Mouse (Mus musculus) E14TG2a.4 (cell line): ENCODE measurements around the gene Astn1.

Experiments
- H3K27me3 ChIP-seq: 2 replicates; pipeline ENCODE4 v1.6.1; 2014; ENCODE audit warnings: low read length, control low read depth; ENCODE audit not compliant: insufficient read depth
- H3K36me3 ChIP-seq: 2 replicates; pipeline ENCODE4 v1.6.1; 2014; ENCODE audit warnings: low read length, control low read depth; ENCODE audit not compliant: insufficient read depth
- H3K4me1 ChIP-seq: replicated peaks from 2 replicates; pipeline ENCODE4 v1.6.1; 2014; ENCODE audit warnings: low read depth, low read length, control low read depth
- H3K4me3 ChIP-seq: replicated peaks from 2 replicates; pipeline ENCODE4 v1.5.1; 2014; ENCODE audit warnings: mild to moderate bottlenecking, low read length
- H3K9me3 ChIP-seq: 2 replicates; pipeline ENCODE4 v1.6.1; 2014; ENCODE audit warnings: low read length, control low read depth
- CTCF ChIP-seq: conservative IDR thresholded peaks from 2 replicates; pipeline ENCODE4 v1.5.1; 2014; ENCODE audit warnings: low read length
- NANOG ChIP-seq: IDR thresholded peaks from 2 replicates; pipeline ENCODE4 v1.6.1; 2014; ENCODE audit warnings: borderline replicate concordance, low read length, mixed read lengths
- POU5F1 ChIP-seq: IDR thresholded peaks from 2 replicates; pipeline ENCODE4 v1.6.1; 2014; ENCODE audit warnings: low read length, borderline replicate concordance

The Astn1 gene

GRCm38 (mm10) chr1:158554020-158554505 is 192.0 kb downstream of the Astn1 start:
- no peaks in the 10 kb centered on the region for H3K27me3 ChIP-seq
- no peaks in the 10 kb centered on the region for H3K4me1 ChIP-seq
- no peak for TF ChIP-seq NANOG
- no peak for TF ChIP-seq POU5F1
- TF ChIP-seq CTCF: no peak
- no peaks in the 10 kb centered on the region for H3K9me3 ChIP-seq
- no peaks in the 10 kb centered on the region for H3K36me3 ChIP-seq
- no peak overlapping the region for H3K4me3 ChIP-seq

DNA sequence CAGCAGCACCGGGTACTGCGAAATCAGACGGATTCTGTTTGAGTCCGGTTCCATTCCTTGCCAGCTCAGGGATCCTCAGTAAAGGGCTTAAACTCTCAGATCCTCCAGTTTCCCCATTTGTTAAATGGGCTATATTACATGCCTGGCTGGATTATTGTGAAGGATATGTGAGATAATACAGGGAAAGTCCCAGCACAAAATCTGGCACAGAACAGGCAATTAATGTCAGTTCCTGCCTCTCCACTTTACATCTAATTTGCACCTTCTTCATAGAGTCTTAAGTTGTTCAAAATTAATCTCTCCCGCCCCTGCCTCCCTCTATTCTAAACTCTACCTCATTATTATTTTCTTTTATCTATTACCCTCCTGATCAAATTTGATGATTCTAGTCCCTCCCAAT is 211.1 kb downstream of the Astn1 start:
- no peaks in the 10 kb centered on the region for H3K4me1 ChIP-seq
- no peak for TF ChIP-seq POU5F1
- no peak for TF ChIP-seq NANOG
- no peak for TF ChIP-seq CTCF
- H3K9me3 ChIP-seq: no peaks in the 10 kb centered on the region
- H3K36me3 ChIP-seq: no peaks in the 10 kb centered on the region
- H3K27me3 ChIP-seq: no peaks in the 10 kb centered on the region
- no peak overlapping the region for H3K4me3 ChIP-seq

GRCm38 (mm10) chr1:158573597-158573996 is 211.5 kb downstream of the Astn1 start:
- no peaks in the 10 kb centered on the region for H3K36me3 ChIP-seq
- H3K27me3 ChIP-seq: no peaks in the 10 kb centered on the region
- no peak overlapping the region for H3K4me3 ChIP-seq
- H3K4me1 ChIP-seq: no peaks in the 10 kb centered on the region
- no peak for TF ChIP-seq NANOG
- no peak for TF ChIP-seq CTCF
- no peak for TF ChIP-seq POU5F1
- H3K9me3 ChIP-seq: no peaks in the 10 kb centered on the region

DNA sequence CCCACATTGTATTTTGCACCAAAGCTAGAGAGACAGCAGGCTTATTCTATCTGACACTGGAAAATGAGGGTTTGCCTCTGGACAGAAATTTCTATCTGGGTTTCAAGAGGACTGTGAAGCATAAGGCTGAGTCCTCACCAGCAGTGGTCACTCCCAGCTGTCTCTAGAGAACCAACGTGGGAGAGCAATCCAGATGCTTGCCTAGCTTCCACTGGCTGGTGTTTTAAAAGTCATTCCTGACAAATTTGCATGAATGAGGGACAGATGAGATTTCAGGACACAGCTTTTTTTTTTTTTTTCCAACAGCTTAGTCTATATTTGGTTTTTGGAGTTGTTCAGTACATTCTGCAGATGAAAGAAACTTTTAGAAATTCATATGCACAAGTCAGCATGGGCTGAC is 213.9 kb downstream of the Astn1 start:
- TF ChIP-seq CTCF (no peak), POU5F1 (no peak), NANOG (no peak)
- Histone ChIP-seq H3K4me1 (no peaks in the 10 kb centered on the region), H3K9me3 (no peaks in the 10 kb centered on the region), H3K4me3 (no peak overlapping the region), H3K36me3 (no peaks in the 10 kb centered on the region), H3K27me3 (no peaks in the 10 kb centered on the region)

- no peaks in the 10 kb centered on the region for H3K36me3 ChIP-seq
- no peaks in the 10 kb centered on the region for H3K9me3 ChIP-seq
- H3K4me3 ChIP-seq: no peak overlapping the region
- no peaks in the 10 kb centered on the region for H3K27me3 ChIP-seq
- TF ChIP-seq POU5F1: no peak
- no peak for TF ChIP-seq NANOG
- TF ChIP-seq CTCF: no peak
- no peaks in the 10 kb centered on the region for H3K4me1 ChIP-seq
Measured at GRCm38 (mm10) chr1:158581806-158582205, 219.7 kb downstream of the Astn1 start.

DNA sequence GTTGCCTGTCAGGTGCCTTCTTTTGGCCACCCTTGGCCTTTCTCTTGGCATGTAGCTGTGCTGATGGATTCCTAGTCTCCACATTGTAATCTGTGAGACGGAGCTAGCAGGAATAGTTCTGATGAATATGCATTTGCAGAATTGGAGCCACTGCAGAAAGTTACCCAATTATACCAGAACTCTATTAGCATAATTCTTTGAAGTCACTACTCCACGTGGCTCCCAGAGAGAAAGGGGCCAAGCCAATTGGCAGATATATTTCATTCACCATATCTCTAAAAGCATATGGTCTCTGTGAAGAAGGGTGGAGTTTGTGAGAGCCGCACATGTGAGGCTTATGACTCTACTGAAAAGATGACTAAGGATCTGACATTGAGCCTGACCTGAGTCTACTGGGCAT is 226.8 kb downstream of the Astn1 start:
- Histone ChIP-seq H3K9me3 (no peaks in the 10 kb centered on the region), H3K4me3 (no peak overlapping the region), H3K4me1 (no peaks in the 10 kb centered on the region), H3K27me3 (no peaks in the 10 kb centered on the region), H3K36me3 (no peaks in the 10 kb centered on the region)
- TF ChIP-seq POU5F1 (no peak), CTCF (no peak), NANOG (no peak)

GRCm38 (mm10) chr1:158596726-158597448 is 234.8 kb downstream of the Astn1 start:
- Histone ChIP-seq H3K4me3 (no peak overlapping the region), H3K27me3 (no peaks in the 10 kb centered on the region), H3K9me3 (no peaks in the 10 kb centered on the region), H3K36me3 (no peaks in the 10 kb centered on the region), H3K4me1 (no peaks in the 10 kb centered on the region; the same call in 1 of the 2 replicates)
- no peak for TF ChIP-seq POU5F1
- TF ChIP-seq CTCF: peak; percentile 62

DNA sequence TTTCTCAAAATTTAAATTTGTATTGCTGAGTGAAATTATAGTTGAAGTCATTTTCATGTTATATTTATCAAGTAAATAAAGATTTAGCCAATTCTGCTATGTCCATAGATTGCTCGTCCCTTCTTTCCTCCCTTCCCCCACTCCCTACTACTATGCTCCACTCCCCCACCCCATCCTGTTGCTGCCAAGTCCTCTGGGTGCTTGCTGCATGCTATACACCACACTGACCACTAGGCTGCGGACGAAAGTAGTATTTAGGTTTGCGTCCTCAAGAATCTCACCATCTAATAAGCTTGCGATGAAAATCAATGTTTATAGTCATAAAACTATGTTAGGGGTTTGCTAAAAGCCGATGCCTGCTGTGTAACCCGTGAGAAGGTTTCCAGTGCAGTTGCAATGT is 235.9 kb downstream of the Astn1 start:
- Histone ChIP-seq H3K9me3 (no peaks in the 10 kb centered on the region), H3K4me1 (no peaks in the 10 kb centered on the region; the same call in 1 of the 2 replicates), H3K27me3 (no peaks in the 10 kb centered on the region), H3K4me3 (no peak overlapping the region), H3K36me3 (no peaks in the 10 kb centered on the region)
- TF ChIP-seq CTCF (peak; percentile 64), POU5F1 (no peak)

DNA sequence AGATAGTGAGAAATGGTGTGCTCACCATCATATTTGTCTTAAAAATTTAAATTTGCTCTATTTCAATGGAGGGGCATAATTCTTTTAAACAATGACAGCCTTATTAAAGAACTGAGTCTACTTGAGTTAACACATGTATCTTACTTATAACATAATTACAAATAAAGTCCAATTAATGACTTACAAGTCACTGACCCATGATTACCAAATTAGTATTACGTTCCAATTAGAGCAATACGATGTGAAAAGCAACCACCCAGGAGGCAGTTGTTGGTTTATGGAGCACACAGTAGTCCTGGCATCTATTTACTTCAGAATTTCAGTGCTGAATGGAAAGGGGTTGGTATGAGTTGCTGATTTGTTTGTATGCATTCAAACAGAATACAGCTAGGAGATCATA is 237.4 kb downstream of the Astn1 start:
- Histone ChIP-seq H3K36me3 (no peaks in the 10 kb centered on the region), H3K4me1 (no peaks in the 10 kb centered on the region; the same call in 1 of the 2 replicates), H3K27me3 (no peaks in the 10 kb centered on the region), H3K9me3 (no peaks in the 10 kb centered on the region), H3K4me3 (no peak overlapping the region)
- TF ChIP-seq CTCF (no peak), NANOG (no peak), POU5F1 (no peak)
